Mouse (Mus musculus) gastrocnemius, postnatal 14 days (tissue): ENCODE measurements around the gene Zc3h14. TPM values are rescaled to one million over a fixed set of nuclear protein-coding genes. Genes with fewer than 3 reads are reported as not detected.
A peak's percentile ranks its signal among the peaks of the same experiment; 100 is the strongest.

Source experiments
- DNase-seq: peaks from one replicate; pipeline ENCODE4 v3.0.0; 2021; ENCODE audit warnings: mixed read lengths
- intact Hi-C: fragments of 180-260 bp; cut with DNase I; formaldehyde crosslinking; loops from one replicate; pipeline ENCODE4 v1.15.1; 2025; ENCODE audit warnings: low total_unique reads
- long read RNA-seq, 2 experiments: library from polyadenylated mRNA; stranded (forward); transcript quantifications; one replicate each; pipeline ENCODE4 v2.0.0; 2021
- total RNA-seq, 2 experiments: library from RNA; stranded (reverse); gene quantifications; 2 replicates each; pipeline ENCODE4 v1.2.3; 2021

Gene Zc3h14
- 10 to 100 TPM; 39.7 to 41.8 TPM for total RNA-seq
- long read RNA-seq, experiment 1, transcript Zc3h14-202 (14 exons, 3,046 nt): minor isoform, 10 of 73 reads
- long read RNA-seq, experiment 1, transcript Zc3h14-203 (15 exons, 3,146 nt): minor isoform, 16 of 73 reads
- long read RNA-seq, experiment 1, transcript Zc3h14-204 (17 exons, 3,514 nt): major isoform, 22 of 73 reads
- long read RNA-seq, experiment 1, partial matches to known transcripts: 6 of 73 reads
- long read RNA-seq, experiment 1, other reads (novel, unspliced or antisense): 19 of 73 reads
- long read RNA-seq, experiment 2, transcript Zc3h14-202 (14 exons, 3,046 nt): minor isoform, 5 of 80 reads
- long read RNA-seq, experiment 2, transcript Zc3h14-204 (17 exons, 3,514 nt): major isoform, 26 of 80 reads
- long read RNA-seq, experiment 2, transcript Zc3h14-203 (15 exons, 3,146 nt): minor isoform, 23 of 80 reads
- long read RNA-seq, experiment 2, partial matches to known transcripts: 5 of 80 reads
- long read RNA-seq, experiment 2, other reads (novel, unspliced or antisense): 21 of 80 reads

GRCm38 (mm10) chr12:98746746-98747379, at the start of gene Zc3h14:
TSS of gene Zc3h14 (plus strand) at chr12:98746964.
- DNase-seq: peak; percentile 94
- intact Hi-C loops: no loop called here

GRCm38 (mm10) chr12:98697202-98697601, 49.6 kb upstream of the Zc3h14 start:
- no peak for DNase-seq
- intact Hi-C loops: no loop called here

- intact Hi-C loops: no loop called here
- DNase-seq: no peak
Observed at GRCm38 (mm10) chr12:98701564-98701963, 45.2 kb upstream of the Zc3h14 start.

- no peak for DNase-seq
- intact Hi-C loops: no loop called here
Observed at GRCm38 (mm10) chr12:98703554-98703953, 43.2 kb upstream of the Zc3h14 start.

- intact Hi-C loops: no loop called here
- DNase-seq: no peak
Observed at GRCm38 (mm10) chr12:98703961-98704360, 42.8 kb upstream of the Zc3h14 start.

GRCm38 (mm10) chr12:98712819-98713218, 33.9 kb upstream of the Zc3h14 start:
- intact Hi-C loops: no loop called here
- no peak for DNase-seq

GRCm38 (mm10) chr12:98713621-98714103, 33.1 kb upstream of the Zc3h14 start:
- DNase-seq: no peak
- intact Hi-C loops: no loop called here

GRCm38 (mm10) chr12:98714757-98715156, 32.0 kb upstream of the Zc3h14 start:
- intact Hi-C loops: no loop called here
- no peak for DNase-seq

GRCm38 (mm10) chr12:98716142-98716541, 30.6 kb upstream of the Zc3h14 start:
- DNase-seq: no peak
- intact Hi-C loops: no loop called here

GRCm38 (mm10) chr12:98720628-98721027, 26.1 kb upstream of the Zc3h14 start:
- no peak for DNase-seq
- intact Hi-C loops: no loop called here

GRCm38 (mm10) chr12:98721030-98721429, 25.7 kb upstream of the Zc3h14 start:
- intact Hi-C loops: no loop called here
- no peak for DNase-seq

- DNase-seq: no peak
- intact Hi-C loops: no loop called here
Observed at GRCm38 (mm10) chr12:98724224-98724623, 22.5 kb upstream of the Zc3h14 start.

- no peak for DNase-seq
- intact Hi-C loops: no loop called here
Observed at GRCm38 (mm10) chr12:98724976-98725375, 21.8 kb upstream of the Zc3h14 start.

GRCm38 (mm10) chr12:98726078-98726477, 20.7 kb upstream of the Zc3h14 start:
- no peak for DNase-seq
- intact Hi-C loops: no loop called here

GRCm38 (mm10) chr12:98727186-98727585, 19.6 kb upstream of the Zc3h14 start:
- DNase-seq: no peak
- intact Hi-C loops: no loop called here

GRCm38 (mm10) chr12:98730682-98731081, 16.1 kb upstream of the Zc3h14 start:
- intact Hi-C loops: no loop called here
- DNase-seq: no peak

- intact Hi-C loops: no loop called here
Observed at GRCm38 (mm10) chr12:98733165-98733564, 13.6 kb upstream of the Zc3h14 start.

GRCm38 (mm10) chr12:98733776-98734175, 13.0 kb upstream of the Zc3h14 start:
- no peak for DNase-seq
- intact Hi-C loops: no loop called here

More at GRCm38 (mm10) chr12:98733165-98733564, 13.6 kb upstream of the Zc3h14 start:
- no peak for DNase-seq

GRCm38 (mm10) chr12:98734246-98734879, 12.4 kb upstream of the Zc3h14 start:
- DNase-seq: peak; percentile 83
- intact Hi-C loops: no loop called here
